Mouse (Mus musculus): ENCODE data around the gene Enthd1. TPM values are rescaled to one million over a fixed set of nuclear protein-coding genes. Genes with fewer than 3 reads are reported as not detected.

Enthd1 gene
- polyA plus RNA-seq, 1 experiment from 2014 or later: not detected

- DNase-seq (no peak), ATAC-seq (ENCODE audit: low FRiP score, low TSS enrichment) (no peak)
- H3K9ac ChIP-seq (replicated peaks; ENCODE audit: low read length): no peak overlapping the region
- no peak overlapping the region for H3K4me2 ChIP-seq (ENCODE audit: low read length)
- H3K27me3 ChIP-seq (ENCODE audit: control insufficient read depth, insufficient read depth, low read length): no peaks in the 10 kb centered on the region
- no peak overlapping the region for H3K27ac ChIP-seq (replicated peaks; ENCODE audit: low read depth, low read length)
- 84% methylated on average over 7 of the region's 7 CpGs for WGBS
- no peak overlapping the region for H3K4me3 ChIP-seq (replicated peaks; ENCODE audit: low read depth, low read length)
- no peaks in the 10 kb centered on the region for H3K4me1 ChIP-seq (ENCODE audit: control insufficient read depth, insufficient read depth, low read length)
- no peaks in the 10 kb centered on the region for H3K9me3 ChIP-seq (ENCODE audit: control insufficient read depth, low read length)
- H3K36me3 ChIP-seq (ENCODE audit: control insufficient read depth, insufficient read depth, low read length): no peaks in the 10 kb centered on the region
Measured at GRCm38 (mm10) chr15:80569205-80569604, 4.2 kb upstream of the Enthd1 start.

- WGBS: 82% methylated on average over 4 of the region's 4 CpGs
- Histone ChIP-seq H3K9me3 (ENCODE audit: control insufficient read depth, low read length) (no peaks in the 10 kb centered on the region), H3K4me3 (replicated peaks; ENCODE audit: low read depth, low read length) (no peak overlapping the region), H3K4me2 (ENCODE audit: low read length) (no peak overlapping the region), H3K27ac (replicated peaks; ENCODE audit: low read depth, low read length) (no peak overlapping the region), H3K27me3 (ENCODE audit: control insufficient read depth, insufficient read depth, low read length) (no peaks in the 10 kb centered on the region), H3K9ac (replicated peaks; ENCODE audit: low read length) (no peak overlapping the region), H3K4me1 (ENCODE audit: control insufficient read depth, insufficient read depth, low read length) (no peaks in the 10 kb centered on the region), H3K36me3 (ENCODE audit: control insufficient read depth, insufficient read depth, low read length) (no peaks in the 10 kb centered on the region)
- no peak for DNase-seq
- no peak for ATAC-seq (ENCODE audit: low FRiP score, low TSS enrichment)
Measured at GRCm38 (mm10) chr15:80567731-80568130, 2.8 kb upstream of the Enthd1 start.

- H3K9ac ChIP-seq (replicated peaks; ENCODE audit: low read length): no peak overlapping the region
- DNase-seq: no peak
- no peaks in the 10 kb centered on the region for H3K27me3 ChIP-seq (ENCODE audit: control insufficient read depth, insufficient read depth, low read length)
- no peaks in the 10 kb centered on the region for H3K4me1 ChIP-seq (ENCODE audit: control insufficient read depth, insufficient read depth, low read length)
- ATAC-seq (ENCODE audit: low FRiP score, low TSS enrichment): no peak
- no peak overlapping the region for H3K4me3 ChIP-seq (replicated peaks; ENCODE audit: low read depth, low read length)
- H3K27ac ChIP-seq (replicated peaks; ENCODE audit: low read depth, low read length): no peak overlapping the region
- no peaks in the 10 kb centered on the region for H3K36me3 ChIP-seq (ENCODE audit: control insufficient read depth, insufficient read depth, low read length)
- H3K9me3 ChIP-seq (ENCODE audit: control insufficient read depth, low read length): no peaks in the 10 kb centered on the region
- 94% methylated on average over 3 of the region's 3 CpGs for WGBS
- H3K4me2 ChIP-seq (ENCODE audit: low read length): no peak overlapping the region
Measured at GRCm38 (mm10) chr15:80567139-80567538, 2.2 kb upstream of the Enthd1 start.

GRCm38 (mm10) chr15:80566696-80567095 is 1.7 kb upstream of the Enthd1 start:
- no peak overlapping the region for H3K4me3 ChIP-seq (replicated peaks; ENCODE audit: low read depth, low read length)
- no peaks in the 10 kb centered on the region for H3K4me1 ChIP-seq (ENCODE audit: control insufficient read depth, insufficient read depth, low read length)
- no peaks in the 10 kb centered on the region for H3K9me3 ChIP-seq (ENCODE audit: control insufficient read depth, low read length)
- H3K36me3 ChIP-seq (ENCODE audit: control insufficient read depth, insufficient read depth, low read length): no peaks in the 10 kb centered on the region
- DNase-seq: no peak
- ATAC-seq (ENCODE audit: low FRiP score, low TSS enrichment): no peak
- 93% methylated on average over 6 of the region's 6 CpGs for WGBS
- no peak overlapping the region for H3K4me2 ChIP-seq (ENCODE audit: low read length)
- no peak overlapping the region for H3K9ac ChIP-seq (replicated peaks; ENCODE audit: low read length)
- H3K27me3 ChIP-seq (ENCODE audit: control insufficient read depth, insufficient read depth, low read length): no peaks in the 10 kb centered on the region
- H3K27ac ChIP-seq (replicated peaks; ENCODE audit: low read depth, low read length): no peak overlapping the region

GRCm38 (mm10) chr15:80563634-80564208 is 1.2 kb downstream of the Enthd1 start:
- H3K4me3 ChIP-seq (replicated peaks; ENCODE audit: low read depth, low read length): no peak overlapping the region
- H3K9me3 ChIP-seq (ENCODE audit: control insufficient read depth, low read length): no peaks in the 10 kb centered on the region
- no peaks in the 10 kb centered on the region for H3K27me3 ChIP-seq (ENCODE audit: control insufficient read depth, insufficient read depth, low read length)
- H3K4me2 ChIP-seq (ENCODE audit: low read length): no peak overlapping the region
- H3K27ac ChIP-seq (replicated peaks; ENCODE audit: low read depth, low read length): no peak overlapping the region
- H3K36me3 ChIP-seq (ENCODE audit: control insufficient read depth, insufficient read depth, low read length): no peaks in the 10 kb centered on the region
- ATAC-seq (ENCODE audit: low FRiP score, low TSS enrichment) (no peak), DNase-seq (no peak)
- no peak overlapping the region for H3K9ac ChIP-seq (replicated peaks; ENCODE audit: low read length)
- no peaks in the 10 kb centered on the region for H3K4me1 ChIP-seq (ENCODE audit: control insufficient read depth, insufficient read depth, low read length)
- WGBS: 94% methylated on average over 6 of the region's 6 CpGs

- Histone ChIP-seq H3K4me3 (replicated peaks; ENCODE audit: low read depth, low read length) (no peak overlapping the region), H3K27me3 (ENCODE audit: control insufficient read depth, insufficient read depth, low read length) (no peaks in the 10 kb centered on the region), H3K4me1 (ENCODE audit: control insufficient read depth, insufficient read depth, low read length) (no peaks in the 10 kb centered on the region), H3K27ac (replicated peaks; ENCODE audit: low read depth, low read length) (no peak overlapping the region), H3K4me2 (ENCODE audit: low read length) (no peak overlapping the region), H3K9ac (replicated peaks; ENCODE audit: low read length) (no peak overlapping the region), H3K9me3 (ENCODE audit: control insufficient read depth, low read length) (no peaks in the 10 kb centered on the region), H3K36me3 (ENCODE audit: control insufficient read depth, insufficient read depth, low read length) (no peaks in the 10 kb centered on the region)
- WGBS: 81% methylated on average over 3 of the region's 3 CpGs
- no peak for ATAC-seq (ENCODE audit: low FRiP score, low TSS enrichment)
- DNase-seq: no peak
Measured at GRCm38 (mm10) chr15:80562446-80562845, 2.5 kb downstream of the Enthd1 start.

- H3K9me3 ChIP-seq (ENCODE audit: control insufficient read depth, low read length): no peaks in the 10 kb centered on the region
- ATAC-seq (ENCODE audit: low FRiP score, low TSS enrichment) (no peak), DNase-seq (no peak)
- 58% methylated on average over 15 of the region's 15 CpGs for WGBS
- no peak overlapping the region for H3K27ac ChIP-seq (replicated peaks; ENCODE audit: low read depth, low read length)
- H3K4me2 ChIP-seq (ENCODE audit: low read length): no peak overlapping the region
- no peaks in the 10 kb centered on the region for H3K4me1 ChIP-seq (ENCODE audit: control insufficient read depth, insufficient read depth, low read length)
- H3K9ac ChIP-seq (replicated peaks; ENCODE audit: low read length): no peak overlapping the region
- H3K27me3 ChIP-seq (ENCODE audit: control insufficient read depth, insufficient read depth, low read length): no peaks in the 10 kb centered on the region
- no peaks in the 10 kb centered on the region for H3K36me3 ChIP-seq (ENCODE audit: control insufficient read depth, insufficient read depth, low read length)
- no peak overlapping the region for H3K4me3 ChIP-seq (replicated peaks; ENCODE audit: low read depth, low read length)
Measured at GRCm38 (mm10) chr15:80560646-80561580, 4.0 kb downstream of the Enthd1 start.

GRCm38 (mm10) chr15:80559978-80560377 is 5.0 kb downstream of the Enthd1 start:
- no peak for ATAC-seq (ENCODE audit: low FRiP score, low TSS enrichment)
- Histone ChIP-seq H3K9me3 (ENCODE audit: control insufficient read depth, low read length) (no peaks in the 10 kb centered on the region), H3K4me3 (replicated peaks; ENCODE audit: low read depth, low read length) (no peak overlapping the region), H3K27ac (replicated peaks; ENCODE audit: low read depth, low read length) (no peak overlapping the region), H3K4me1 (ENCODE audit: control insufficient read depth, insufficient read depth, low read length) (no peaks in the 10 kb centered on the region), H3K36me3 (ENCODE audit: control insufficient read depth, insufficient read depth, low read length) (no peaks in the 10 kb centered on the region), H3K27me3 (ENCODE audit: control insufficient read depth, insufficient read depth, low read length) (no peaks in the 10 kb centered on the region), H3K4me2 (ENCODE audit: low read length) (no peak overlapping the region), H3K9ac (replicated peaks; ENCODE audit: low read length) (no peak overlapping the region)
- WGBS: 67% methylated on average over 14 of the region's 14 CpGs
- no peak for DNase-seq

- Histone ChIP-seq H3K4me3 (replicated peaks; ENCODE audit: low read depth, low read length) (no peak overlapping the region), H3K27ac (replicated peaks; ENCODE audit: low read depth, low read length) (no peak overlapping the region), H3K9ac (replicated peaks; ENCODE audit: low read length) (no peak overlapping the region), H3K36me3 (ENCODE audit: control insufficient read depth, insufficient read depth, low read length) (no peaks in the 10 kb centered on the region), H3K4me2 (ENCODE audit: low read length) (no peak overlapping the region), H3K27me3 (ENCODE audit: control insufficient read depth, insufficient read depth, low read length) (no peaks in the 10 kb centered on the region), H3K9me3 (ENCODE audit: control insufficient read depth, low read length) (no peaks in the 10 kb centered on the region), H3K4me1 (ENCODE audit: control insufficient read depth, insufficient read depth, low read length) (no peaks in the 10 kb centered on the region)
- no peak for DNase-seq
- WGBS: 83% methylated on average over 12 of the region's 12 CpGs
- ATAC-seq (ENCODE audit: low FRiP score, low TSS enrichment): no peak
Measured at GRCm38 (mm10) chr15:80559534-80559933, 5.4 kb downstream of the Enthd1 start.
